Mouse (Mus musculus): ENCODE measurements around the gene Casc3.

DNA sequence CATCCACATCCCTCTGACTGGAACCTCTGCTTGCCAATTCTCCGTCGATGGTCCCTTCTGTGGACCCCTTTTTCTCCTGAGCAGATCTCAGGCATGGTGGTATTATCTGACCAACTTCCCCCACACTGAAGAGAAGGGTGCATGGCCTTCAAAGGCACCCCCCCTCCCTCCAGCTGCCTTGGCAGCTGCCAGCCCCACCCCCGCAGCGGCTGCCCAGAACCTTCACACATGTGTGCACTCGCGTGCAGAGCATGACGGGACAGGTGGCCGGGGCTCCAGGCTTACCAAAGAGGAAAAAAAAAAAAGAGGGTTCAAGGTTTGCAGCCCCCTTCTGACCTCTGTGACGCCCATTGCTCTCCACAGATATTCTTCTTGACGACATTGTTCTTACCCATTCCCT lies 35.2 kb downstream of the Casc3 start:
- no peak for TF ChIP-seq CTCF (IDR thresholded peaks at IDR 0.05; ENCODE audit: extremely low read depth, insufficient read depth, low read length)
- no peak for TF ChIP-seq POLR2A (IDR thresholded peaks at IDR 0.05; ENCODE audit: extremely low read depth, insufficient read depth, low read length)

All from cortical plate, adult 2 months (tissue).